Mouse (Mus musculus): ENCODE measurements around the gene Chrm2. TPM values are rescaled to one million over a fixed set of nuclear protein-coding genes. Genes with fewer than 3 reads are reported as not detected.

The Chrm2 gene
- polyA plus RNA-seq (2012; rRNA removed): 1.4 and 2.6 TPM in 2 replicates

GRCm38 (mm10) chr6:36387612-36388400 is at the start of gene Chrm2:
Gene Chrm2 (plus strand): TSS chr6:36388084.

Data from colon, adult 2 months (tissue).